Mouse (Mus musculus) adrenal gland, adult 2 months (tissue): ENCODE data around the gene Map1b. TPM values are rescaled to one million over a fixed set of nuclear protein-coding genes. Genes with fewer than 3 reads are reported as not detected.

ENCODE experiments used
- polyA plus RNA-seq: library from polyadenylated mRNA; depleted of rRNA; stranded (reverse); fragments of >200 nt; gene quantifications from 2 replicates; pipeline ENCODE4 v1.2.3, GENCODE M21; 2012; rRNA removed
- total RNA-seq, 2 experiments: library from RNA; stranded (reverse); gene quantifications; 2 replicates each; pipeline ENCODE4 v1.2.3; 2021

Gene Map1b
- total and polyA plus RNA-seq, 3 experiments: 4.0 to 110 (median 107) TPM

Other genes with a start within 250 kb of the Map1b start
- 10 to 100 TPM; 30.8 to 39.7 TPM for gene Ptcd2, start 171.8 kb downstream of the Map1b start, total RNA-seq
- gene Ptcd2, start 171.8 kb downstream of the Map1b start, polyA plus RNA-seq: 10.0 and 15.0 TPM in 2 replicates
- 10 to 100 TPM; 45.6 to 54.2 TPM for gene Mrps27, start 171.8 kb downstream of the Map1b start, total RNA-seq
- gene Mrps27, start 171.8 kb downstream of the Map1b start, polyA plus RNA-seq: 13.8 and 20.6 TPM in 2 replicates